Mouse (Mus musculus): ENCODE data around the gene Cdk8. TPM values are rescaled to one million over a fixed set of nuclear protein-coding genes. Genes with fewer than 3 reads are reported as not detected.

Cdk8 gene
- total and polyA plus RNA-seq, 3 experiments: 28.3 to 160 (median 67.0) TPM

DNA sequence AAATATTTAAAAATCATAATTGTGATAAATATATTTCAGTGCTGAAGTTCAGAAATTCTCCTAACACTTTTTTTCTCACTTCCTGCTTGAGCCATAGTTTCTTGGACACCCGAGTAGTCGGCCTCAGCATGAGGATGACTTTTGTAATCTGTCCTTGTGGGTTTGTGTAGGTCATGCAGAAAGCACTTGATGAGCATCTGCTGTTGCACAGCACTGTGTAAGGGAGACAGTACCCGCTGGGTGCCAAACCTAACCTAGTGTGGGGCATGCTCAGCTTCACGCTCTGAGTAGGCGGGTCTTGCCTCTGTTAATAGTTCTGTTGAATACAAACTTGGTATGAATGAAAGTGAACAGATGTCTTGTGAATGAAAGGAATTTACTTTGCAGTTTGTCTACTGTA lies 60.5 kb downstream of the Cdk8 start:
- TF ChIP-seq GATA1 (IDR thresholded peaks at IDR 0.05; ENCODE audit: borderline replicate concordance, low read length) (no peak), POLR2AphosphoS5 (IDR thresholded peaks at IDR 0.05; ENCODE audit: insufficient replicate concordance, low read depth, low read length) (no peak), TAL1 (conservative IDR thresholded peaks at IDR 0.05; ENCODE audit: low read depth, low read length) (no peak), CTCF (IDR thresholded peaks at IDR 0.05; ENCODE audit: low read depth, low read length) (no peak), GATA2 (IDR thresholded peaks at IDR 0.05; ENCODE audit: borderline replicate concordance, low read depth, low read length) (no peak)
- H3K36me3 ChIP-seq (replicated peaks): peaks cover 82% of the 10 kb centered on the region
- no peaks in the 10 kb centered on the region for H3K9me3 ChIP-seq (replicated peaks)
- H3K27me3 ChIP-seq (ENCODE audit: insufficient read depth, low read length): no peaks in the 10 kb centered on the region
- no peak for DNase-seq (ENCODE audit: low spot score)
- no peak overlapping the region for H3K4me3 ChIP-seq (ENCODE audit: low read depth, low read length)
- ATAC-seq (ENCODE audit: extremely low read depth, insufficient number of reproducible peaks, low FRiP score, poor library complexity, severe bottlenecking): no peak
- no peaks in the 10 kb centered on the region for H3K4me1 ChIP-seq (ENCODE audit: insufficient read depth, low read depth, low read length)

DNA sequence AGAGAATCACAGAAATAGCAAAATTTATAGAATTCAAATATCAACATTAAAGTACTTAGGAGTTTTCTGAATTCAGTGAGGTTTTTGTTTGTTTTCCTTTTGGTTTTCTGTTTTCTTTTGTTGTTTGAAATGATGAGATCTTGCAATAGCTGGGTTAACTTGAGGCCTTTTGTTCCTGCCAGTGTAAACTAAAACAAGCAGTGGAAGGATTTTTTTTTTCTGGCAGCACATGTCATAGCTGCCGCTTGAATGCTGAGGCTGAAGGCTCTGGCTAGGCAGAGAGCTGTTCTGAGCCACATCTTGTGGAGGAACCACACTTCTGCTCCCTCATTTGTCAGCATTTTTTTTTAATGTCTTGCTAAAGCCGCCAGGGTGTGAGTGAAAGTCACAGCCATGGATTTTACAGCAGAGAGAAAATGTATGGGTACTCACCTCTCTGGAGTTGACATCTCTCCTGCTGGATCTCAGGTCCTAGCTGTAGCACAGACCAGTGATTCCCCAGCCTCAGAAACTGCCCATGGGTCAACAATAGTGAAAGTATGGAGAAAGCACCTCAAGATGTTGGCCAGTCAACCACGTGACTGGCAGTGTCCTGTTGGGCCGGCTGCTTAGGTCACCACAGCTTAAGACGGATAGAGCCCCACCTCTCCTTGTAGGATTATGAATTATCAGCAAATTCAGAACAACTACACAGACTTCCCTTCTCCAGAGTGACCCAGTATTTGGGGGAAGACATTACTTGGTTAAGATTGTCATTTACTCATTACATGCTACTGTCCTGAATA lies 62.1 kb downstream of the Cdk8 start:
- peaks cover 81% of the 10 kb centered on the region for H3K36me3 ChIP-seq (replicated peaks)
- no peak overlapping the region for H3K4me3 ChIP-seq (ENCODE audit: low read depth, low read length)
- no peaks in the 10 kb centered on the region for H3K9me3 ChIP-seq (replicated peaks)
- H3K27me3 ChIP-seq (ENCODE audit: insufficient read depth, low read length): no peaks in the 10 kb centered on the region
- DNase-seq (ENCODE audit: low spot score): no peak
- ATAC-seq (ENCODE audit: extremely low read depth, insufficient number of reproducible peaks, low FRiP score, poor library complexity, severe bottlenecking): no peak
- H3K4me1 ChIP-seq (ENCODE audit: insufficient read depth, low read depth, low read length): no peaks in the 10 kb centered on the region
- TF ChIP-seq CTCF (IDR thresholded peaks at IDR 0.05; ENCODE audit: low read depth, low read length): no peak
- no peak for TF ChIP-seq GATA2 (IDR thresholded peaks at IDR 0.05; ENCODE audit: borderline replicate concordance, low read depth, low read length)
- TF ChIP-seq GATA1 (IDR thresholded peaks at IDR 0.05; ENCODE audit: borderline replicate concordance, low read length): no peak
- no peak for TF ChIP-seq TAL1 (conservative IDR thresholded peaks at IDR 0.05; ENCODE audit: low read depth, low read length)

DNA sequence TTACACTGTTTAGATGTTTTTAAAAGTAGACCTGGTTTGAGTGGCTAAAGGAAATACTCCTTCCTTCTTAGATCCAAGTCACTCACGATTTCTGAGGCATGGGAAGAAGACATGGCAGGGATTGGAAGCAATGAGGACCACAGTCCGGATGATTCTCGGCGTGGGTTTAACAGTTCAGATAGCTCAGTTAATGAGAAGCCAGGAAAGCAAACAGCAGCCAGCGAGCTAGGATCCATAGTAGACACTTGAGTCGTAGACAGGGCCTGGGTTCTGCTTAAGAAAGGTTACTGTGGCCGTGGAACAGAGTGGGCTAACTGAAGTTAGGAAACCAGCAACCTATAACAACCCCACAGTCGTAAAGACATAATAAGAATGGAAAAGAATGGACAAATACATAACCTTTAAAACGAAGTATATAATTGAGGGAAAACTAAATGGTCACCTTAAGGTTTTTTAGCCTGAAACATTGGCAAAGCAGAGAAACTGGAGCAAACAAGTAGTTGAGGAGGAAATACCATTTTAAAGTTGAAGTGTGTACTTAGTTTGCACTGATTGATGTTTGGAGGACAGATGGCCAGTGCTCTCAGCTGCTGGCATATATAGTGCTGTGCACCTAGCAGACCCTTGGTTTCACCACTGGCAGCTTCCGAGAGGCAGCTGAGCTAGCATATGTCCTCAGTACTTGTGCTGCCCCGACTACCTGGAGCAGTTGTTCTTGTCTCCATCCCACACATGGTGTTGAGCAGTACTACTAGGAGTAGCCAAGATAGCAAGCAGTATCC lies 63.1 kb downstream of the Cdk8 start:
- DNase-seq (ENCODE audit: low spot score) (no peak), ATAC-seq (ENCODE audit: extremely low read depth, insufficient number of reproducible peaks, low FRiP score, poor library complexity, severe bottlenecking) (no peak)
- H3K9me3 ChIP-seq (replicated peaks): no peaks in the 10 kb centered on the region
- no peaks in the 10 kb centered on the region for H3K4me1 ChIP-seq (ENCODE audit: insufficient read depth, low read depth, low read length)
- no peak overlapping the region for H3K4me3 ChIP-seq (ENCODE audit: low read depth, low read length)
- peaks cover 85% of the 10 kb centered on the region for H3K36me3 ChIP-seq (replicated peaks)
- TF ChIP-seq POLR2AphosphoS5 (IDR thresholded peaks at IDR 0.05; ENCODE audit: insufficient replicate concordance, low read depth, low read length): no peak
- TF ChIP-seq CTCF (IDR thresholded peaks at IDR 0.05; ENCODE audit: low read depth, low read length): no peak
- no peak for TF ChIP-seq TAL1 (conservative IDR thresholded peaks at IDR 0.05; ENCODE audit: low read depth, low read length)
- TF ChIP-seq GATA1 (IDR thresholded peaks at IDR 0.05; ENCODE audit: borderline replicate concordance, low read length): no peak
- no peak for TF ChIP-seq GATA2 (IDR thresholded peaks at IDR 0.05; ENCODE audit: borderline replicate concordance, low read depth, low read length)
- H3K27me3 ChIP-seq (ENCODE audit: insufficient read depth, low read length): no peaks in the 10 kb centered on the region

DNA sequence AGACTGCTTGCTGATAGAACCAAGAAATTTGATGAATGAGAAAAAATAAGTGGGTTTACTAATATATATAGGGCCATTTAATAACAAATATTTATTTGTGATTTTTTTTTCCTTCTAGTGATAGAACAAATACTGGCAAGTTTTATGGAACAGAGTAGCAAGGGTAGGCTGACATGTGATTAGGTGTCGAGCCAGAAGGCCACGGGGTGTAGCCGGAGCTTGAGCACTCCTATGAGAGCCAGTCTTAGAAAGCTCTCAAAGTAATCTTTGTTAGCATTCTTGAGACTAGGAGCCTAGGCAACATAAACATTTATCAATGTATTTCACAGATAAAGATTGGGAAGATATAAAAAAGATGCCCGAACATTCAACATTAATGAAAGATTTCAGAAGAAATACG lies 63.8 kb downstream of the Cdk8 start:
- H3K36me3 ChIP-seq (replicated peaks): peaks cover 85% of the 10 kb centered on the region

DNA sequence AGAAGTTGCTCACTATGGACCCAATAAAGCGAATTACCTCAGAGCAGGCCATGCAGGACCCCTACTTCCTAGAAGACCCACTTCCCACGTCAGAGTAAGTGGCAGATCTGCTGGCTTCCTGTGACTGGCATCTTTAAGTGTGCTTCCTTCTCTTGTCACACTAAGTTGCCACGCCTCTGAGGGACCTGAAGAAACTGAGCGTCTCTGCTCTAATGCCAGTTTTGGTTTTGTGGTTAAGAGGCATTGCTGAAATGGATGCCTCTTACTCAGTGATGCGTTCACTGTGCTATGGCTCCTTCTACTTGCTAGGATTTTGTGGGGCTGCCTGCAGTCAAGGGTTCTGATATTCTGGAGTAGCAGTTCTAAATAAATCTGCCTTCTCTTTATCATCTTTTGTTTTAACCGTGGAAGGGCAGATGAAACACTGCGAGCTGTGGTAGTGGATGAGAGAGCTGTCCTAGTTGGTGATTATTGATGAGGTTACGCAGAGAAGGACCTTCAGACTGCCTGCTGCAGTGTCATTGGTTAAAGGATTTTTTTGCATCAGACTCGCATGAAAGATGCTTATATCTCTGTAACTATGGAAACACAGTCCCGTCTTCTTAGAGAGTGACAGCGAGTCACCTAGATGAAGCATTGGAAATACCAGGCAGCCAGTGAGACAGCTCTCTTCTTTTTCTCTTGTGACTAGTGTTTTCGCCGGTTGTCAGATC lies 67.9 kb downstream of the Cdk8 start:
- TF ChIP-seq TAL1 (conservative IDR thresholded peaks at IDR 0.05; ENCODE audit: low read depth, low read length) (no peak), GATA2 (IDR thresholded peaks at IDR 0.05; ENCODE audit: borderline replicate concordance, low read depth, low read length) (no peak), CTCF (IDR thresholded peaks at IDR 0.05; ENCODE audit: low read depth, low read length) (no peak), POLR2AphosphoS5 (IDR thresholded peaks at IDR 0.05; ENCODE audit: insufficient replicate concordance, low read depth, low read length) (no peak), GATA1 (IDR thresholded peaks at IDR 0.05; ENCODE audit: borderline replicate concordance, low read length) (no peak)
- no peak for DNase-seq (ENCODE audit: low spot score)
- no peaks in the 10 kb centered on the region for H3K9me3 ChIP-seq (replicated peaks)
- peaks cover 91% of the 10 kb centered on the region for H3K36me3 ChIP-seq (replicated peaks)
- no peak overlapping the region for H3K4me3 ChIP-seq (ENCODE audit: low read depth, low read length)
- no peaks in the 10 kb centered on the region for H3K4me1 ChIP-seq (ENCODE audit: insufficient read depth, low read depth, low read length)
- no peaks in the 10 kb centered on the region for H3K27me3 ChIP-seq (ENCODE audit: insufficient read depth, low read length)
- no peak for ATAC-seq (ENCODE audit: extremely low read depth, insufficient number of reproducible peaks, low FRiP score, poor library complexity, severe bottlenecking)

More for the DNA sequence above, 63.8 kb downstream of the Cdk8 start:
- Histone ChIP-seq H3K27me3 (ENCODE audit: insufficient read depth, low read length) (no peaks in the 10 kb centered on the region), H3K9me3 (replicated peaks) (no peaks in the 10 kb centered on the region), H3K4me1 (ENCODE audit: insufficient read depth, low read depth, low read length) (no peaks in the 10 kb centered on the region), H3K4me3 (ENCODE audit: low read depth, low read length) (no peak overlapping the region)
- TF ChIP-seq GATA1 (IDR thresholded peaks at IDR 0.05; ENCODE audit: borderline replicate concordance, low read length): no peak
- no peak for TF ChIP-seq CTCF (IDR thresholded peaks at IDR 0.05; ENCODE audit: low read depth, low read length)
- no peak for TF ChIP-seq GATA2 (IDR thresholded peaks at IDR 0.05; ENCODE audit: borderline replicate concordance, low read depth, low read length)
- no peak for TF ChIP-seq POLR2AphosphoS5 (IDR thresholded peaks at IDR 0.05; ENCODE audit: insufficient replicate concordance, low read depth, low read length)
- TF ChIP-seq TAL1 (conservative IDR thresholded peaks at IDR 0.05; ENCODE audit: low read depth, low read length): no peak
- no peak for DNase-seq (ENCODE audit: low spot score)
- no peak for ATAC-seq (ENCODE audit: extremely low read depth, insufficient number of reproducible peaks, low FRiP score, poor library complexity, severe bottlenecking)

DNA sequence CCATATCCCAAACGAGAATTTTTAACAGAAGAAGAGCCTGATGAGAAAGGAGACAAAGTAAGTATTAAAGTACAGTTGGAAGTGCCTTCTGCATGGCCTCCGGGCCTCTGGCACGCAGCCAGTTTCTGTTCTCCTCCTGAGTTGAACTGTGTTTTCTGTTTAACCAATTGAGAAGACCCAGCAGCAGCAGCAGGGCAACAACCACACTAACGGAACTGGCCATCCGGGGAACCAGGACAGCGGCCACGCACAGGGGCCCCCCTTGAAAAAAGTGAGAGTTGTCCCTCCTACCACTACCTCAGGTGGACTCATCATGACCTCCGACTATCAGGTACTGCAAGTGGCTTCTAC lies 68.5 kb downstream of the Cdk8 start:
- no peak for ATAC-seq (ENCODE audit: extremely low read depth, insufficient number of reproducible peaks, low FRiP score, poor library complexity, severe bottlenecking)
- no peak for DNase-seq (ENCODE audit: low spot score)

More for the DNA sequence above, 68.5 kb downstream of the Cdk8 start:
- Histone ChIP-seq H3K9me3 (replicated peaks) (no peaks in the 10 kb centered on the region), H3K4me1 (ENCODE audit: insufficient read depth, low read depth, low read length) (no peaks in the 10 kb centered on the region), H3K36me3 (replicated peaks) (peaks cover 91% of the 10 kb centered on the region), H3K4me3 (ENCODE audit: low read depth, low read length) (no peak overlapping the region), H3K27me3 (ENCODE audit: insufficient read depth, low read length) (no peaks in the 10 kb centered on the region)
- no peak for TF ChIP-seq GATA1 (IDR thresholded peaks at IDR 0.05; ENCODE audit: borderline replicate concordance, low read length)
- TF ChIP-seq GATA2 (IDR thresholded peaks at IDR 0.05; ENCODE audit: borderline replicate concordance, low read depth, low read length): no peak
- no peak for TF ChIP-seq CTCF (IDR thresholded peaks at IDR 0.05; ENCODE audit: low read depth, low read length)
- TF ChIP-seq TAL1 (conservative IDR thresholded peaks at IDR 0.05; ENCODE audit: low read depth, low read length): no peak
- TF ChIP-seq POLR2AphosphoS5 (IDR thresholded peaks at IDR 0.05; ENCODE audit: insufficient replicate concordance, low read depth, low read length): no peak

Data from G1E (cell line).